Mouse (Mus musculus): Measurements from ENCODE around the gene Kiss1r.

DNA sequence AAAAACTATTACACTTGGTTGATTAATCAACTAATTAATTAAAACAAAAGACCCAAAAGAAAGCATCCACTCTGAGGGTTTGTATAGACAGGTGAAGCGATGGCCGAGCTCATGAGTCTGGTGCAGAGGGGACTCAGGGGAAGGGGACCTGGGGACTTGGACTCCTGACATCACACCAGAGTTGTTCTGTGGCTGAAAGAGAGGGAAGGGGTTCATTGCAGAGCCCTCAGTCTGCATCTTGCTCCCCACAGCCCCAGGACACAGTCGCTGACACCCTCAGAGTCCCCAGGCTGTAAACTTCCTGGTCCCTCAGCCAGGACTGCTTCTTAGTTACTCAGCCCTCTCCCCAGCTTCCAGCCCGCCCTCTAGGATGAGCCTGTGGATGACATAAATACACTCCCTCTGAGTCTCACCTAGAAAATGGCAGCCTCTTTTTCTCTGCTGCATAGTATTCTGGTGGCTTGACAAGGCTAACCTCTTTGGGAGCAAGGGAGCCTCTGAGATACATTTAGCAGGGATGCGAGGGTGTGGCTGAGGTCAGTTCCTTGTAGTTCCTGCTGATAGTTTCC, 845 bp downstream of the Kiss1r start:
- TF ChIP-seq CTCF (IDR thresholded peaks at IDR 0.05; ENCODE audit: borderline replicate concordance, extremely low read depth, insufficient read depth, insufficient read length) (no peak), POLR2A (IDR thresholded peaks at IDR 0.05; ENCODE audit: borderline replicate concordance, extremely low read depth, insufficient read depth, insufficient read length, poor library complexity, severe bottlenecking) (no peak)
